Mouse (Mus musculus) neural tube, embryonic 14.5 days (tissue): ENCODE measurements around the gene E2f6. TPM values are rescaled to one million over a fixed set of nuclear protein-coding genes. Genes with fewer than 3 reads are reported as not detected.

Experiments
- ATAC-seq: fragments of 200-750 bp; cut with Nextera tagmentation; 2 replicates; pipeline ENCODE4 v1.8.0; 2017; ENCODE audit warnings: low read depth, mild to moderate bottlenecking, moderate TSS enrichment, moderate library complexity
- H3K27ac ChIP-seq: fragments of 300-500 bp; sonication (generic); 2 replicates; pipeline ENCODE4 v1.5.1; 2014; ENCODE audit warnings: low read depth, mild to moderate bottlenecking, control low read depth, low read length, moderate library complexity, mixed read lengths
- H3K27me3 ChIP-seq: fragments of 300-500 bp; sonication (generic); 2 replicates; pipeline ENCODE4 v1.6.1; 2014; ENCODE audit warnings: low read length; ENCODE audit not compliant: control insufficient read depth, insufficient read depth
- H3K36me3 ChIP-seq: fragments of 300-500 bp; sonication (generic); 2 replicates; pipeline ENCODE4 v1.6.1; 2014; ENCODE audit warnings: low read length, mixed read lengths; ENCODE audit not compliant: control insufficient read depth, insufficient read depth
- H3K4me1 ChIP-seq: fragments of 300-500 bp; sonication (generic); 2 replicates; pipeline ENCODE4 v1.6.1; 2014; ENCODE audit warnings: low read length; ENCODE audit not compliant: control insufficient read depth, insufficient read depth
- H3K4me2 ChIP-seq: fragments of 300-500 bp; sonication (generic); 2 replicates; pipeline ENCODE4 v1.6.1; 2014; ENCODE audit warnings: mild to moderate bottlenecking, low read depth, low read length, control low read depth
- H3K4me3 ChIP-seq: fragments of 300-500 bp; sonication (generic); 2 replicates; pipeline ENCODE4 v1.5.1; 2014; ENCODE audit warnings: low read depth, low read length, control low read depth, mixed read lengths
- H3K9ac ChIP-seq: fragments of 300-500 bp; sonication (generic); replicated peaks from 2 replicates; pipeline ENCODE4 v1.6.1; 2014; ENCODE audit warnings: low read depth, mild to moderate bottlenecking, control low read depth, low read length, mixed read lengths
- H3K9me3 ChIP-seq: fragments of 300-500 bp; sonication (generic); 2 replicates; pipeline ENCODE4 v1.6.1; 2016; ENCODE audit warnings: low read length; ENCODE audit not compliant: control insufficient read depth
- WGBS: fragments of 180-500 bp; shearing (Covaris S2); extraction: QIAGEN DNeasy Blood & Tissue Kit; methylation state at CpG from one replicate; pipeline ENCODE4 v1.1.7; 2014; 5-methylcytosine and 5-hydroxymethylcytosine counted together
- polyA plus RNA-seq: library from polyadenylated mRNA; unstranded; fragments of >200 nt; fragmentation: Nextera tagmentation; extraction: Ambion mirVana; gene quantifications from 2 replicates; pipeline ENCODE4 v1.2.1, GENCODE M21; 2014

E2f6 gene
- 28.7 and 32.9 TPM in 2 replicates for polyA plus RNA-seq

DNA sequence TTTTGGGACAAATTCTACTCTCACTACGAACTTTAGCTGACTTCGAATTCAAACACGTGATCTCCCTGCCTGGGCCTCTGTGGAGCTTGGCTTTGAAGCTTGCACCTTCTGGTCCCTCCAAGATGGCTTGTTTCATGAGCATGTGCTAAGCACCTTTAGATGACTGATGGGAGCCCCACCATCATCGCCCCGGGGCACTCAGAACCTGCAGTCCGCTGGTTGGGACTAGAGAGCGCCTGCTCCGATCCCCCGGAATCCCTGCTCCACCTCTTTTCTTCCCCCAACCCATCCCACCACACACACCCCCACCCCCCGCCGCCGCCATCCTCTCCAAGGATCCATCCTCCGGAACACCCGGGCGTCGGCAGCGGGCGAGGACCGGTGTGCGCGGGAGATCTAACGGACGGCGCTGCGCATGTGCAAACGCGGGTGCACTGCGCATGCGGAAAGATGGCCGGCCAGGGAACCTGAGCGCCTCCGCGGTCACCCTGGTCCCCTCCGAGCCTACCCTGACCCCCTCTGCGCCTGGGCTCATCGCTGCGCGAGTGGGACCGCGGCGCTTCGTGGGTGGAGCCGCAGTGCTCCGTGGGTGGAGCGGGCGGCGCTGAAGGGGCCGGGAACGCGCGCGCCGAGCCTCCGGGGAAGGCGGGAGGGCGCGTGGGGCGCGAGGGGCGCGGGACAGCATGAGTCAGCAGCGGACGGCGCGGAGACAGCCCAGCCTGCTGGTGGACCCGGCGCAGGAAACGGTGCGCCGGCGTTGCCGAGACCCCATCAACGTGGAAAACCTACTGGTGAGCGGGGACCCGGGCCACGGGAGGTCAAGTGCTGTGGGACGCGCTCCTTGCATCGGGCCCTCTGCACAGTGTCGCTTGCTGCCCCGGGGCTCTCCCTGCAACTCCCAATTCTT is at the start of gene E2f6:
TSS of gene E2f6 (plus strand) at position 439 of the 907 bp plus-strand sequence.
- Histone ChIP-seq H3K9me3 (no peaks in the 10 kb centered on the region), H3K4me3 (peak within 1 kb of the TSS; percentile 74), H3K4me1 (peaks cover 6% of the 10 kb centered on the region; the same call in 1 of the 2 replicates), H3K27me3 (no peaks in the 10 kb centered on the region; the same call in 1 of the 2 replicates), H3K4me2 (peak within 1 kb of the TSS; percentile 64), H3K36me3 (no peaks in the 10 kb centered on the region), H3K9ac (peak within 1 kb of the TSS; percentile 75), H3K27ac (peak within 1 kb of the TSS; percentile 22)
- peak; percentile 89 for ATAC-seq
- WGBS, result 9% methylated on average over 54 of the region's 81 CpGs

DNA sequence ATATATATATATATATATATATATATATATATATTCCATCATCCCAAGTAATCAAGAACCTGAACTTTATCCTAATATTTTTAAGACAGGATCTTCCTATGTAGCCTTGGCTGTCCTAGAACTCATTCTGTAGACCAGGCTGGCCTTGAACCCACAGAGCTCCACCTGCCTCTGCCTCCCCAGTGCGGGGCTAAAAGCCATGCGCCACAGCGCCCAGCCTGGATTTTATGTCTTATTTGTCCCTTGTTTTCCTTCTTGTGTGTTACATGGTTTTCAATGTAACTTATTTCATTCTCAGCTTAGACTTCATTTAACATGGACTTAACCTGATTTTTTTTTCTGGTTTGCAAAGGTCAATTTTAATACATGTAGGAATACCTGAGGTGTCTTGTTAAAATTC is 49.3 kb upstream of the E2f6 start:
- Histone ChIP-seq H3K27me3 (no peaks in the 10 kb centered on the region), H3K9me3 (no peaks in the 10 kb centered on the region), H3K9ac (no peak overlapping the region), H3K4me1 (no peaks in the 10 kb centered on the region), H3K4me2 (no peak overlapping the region), H3K36me3 (no peaks in the 10 kb centered on the region), H3K4me3 (no peak overlapping the region), H3K27ac (no peak overlapping the region)
- ATAC-seq, result no peak
- 96% methylated on average over 3 of the region's 3 CpGs for WGBS

DNA sequence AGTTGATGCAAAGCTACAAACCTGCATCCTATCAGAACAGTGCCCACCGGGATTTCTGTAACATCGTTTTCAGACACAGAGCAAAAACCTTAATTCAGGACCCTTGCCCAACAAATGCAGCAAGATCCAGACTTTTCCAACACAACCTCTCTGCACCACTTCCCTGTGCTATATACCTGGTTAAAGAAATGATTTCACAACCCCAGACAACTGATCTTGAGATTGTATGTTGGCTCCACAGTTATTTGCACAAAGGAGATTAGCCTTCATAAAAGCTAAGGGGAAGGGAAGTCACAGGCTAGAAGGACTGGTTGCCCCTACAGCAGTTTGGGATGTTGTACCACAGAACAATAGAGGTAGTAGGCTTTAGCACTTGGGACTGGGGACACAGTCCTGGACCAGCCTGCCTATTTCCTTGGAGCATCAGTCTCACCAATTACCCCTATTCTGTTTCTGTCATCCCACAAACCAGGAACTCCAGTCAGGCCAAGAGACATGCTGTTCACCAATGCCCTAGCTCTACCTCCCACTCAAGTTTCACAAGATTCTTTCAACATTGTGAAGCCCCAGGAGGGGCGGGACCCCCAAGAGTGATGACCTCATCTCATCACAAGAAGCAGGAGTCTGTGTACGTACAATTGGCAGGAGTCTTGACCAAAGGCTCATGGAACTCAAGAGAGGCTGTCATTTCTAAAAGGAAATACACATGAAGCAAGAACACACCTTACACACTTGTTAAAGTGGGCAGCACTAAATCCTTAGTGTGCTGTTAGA is 46.9 kb upstream of the E2f6 start:
- H3K4me2 ChIP-seq, result no peak overlapping the region
- H3K36me3 ChIP-seq, result no peaks in the 10 kb centered on the region
- ATAC-seq, result no peak
- H3K27me3 ChIP-seq, result no peaks in the 10 kb centered on the region
- H3K4me1 ChIP-seq, result no peaks in the 10 kb centered on the region
- H3K4me3 ChIP-seq, result no peak overlapping the region
- H3K9ac ChIP-seq, result no peak overlapping the region
- no peaks in the 10 kb centered on the region for H3K9me3 ChIP-seq
- 87% methylated on average over 4 of the region's 4 CpGs for WGBS
- H3K27ac ChIP-seq, result no peak overlapping the region

DNA sequence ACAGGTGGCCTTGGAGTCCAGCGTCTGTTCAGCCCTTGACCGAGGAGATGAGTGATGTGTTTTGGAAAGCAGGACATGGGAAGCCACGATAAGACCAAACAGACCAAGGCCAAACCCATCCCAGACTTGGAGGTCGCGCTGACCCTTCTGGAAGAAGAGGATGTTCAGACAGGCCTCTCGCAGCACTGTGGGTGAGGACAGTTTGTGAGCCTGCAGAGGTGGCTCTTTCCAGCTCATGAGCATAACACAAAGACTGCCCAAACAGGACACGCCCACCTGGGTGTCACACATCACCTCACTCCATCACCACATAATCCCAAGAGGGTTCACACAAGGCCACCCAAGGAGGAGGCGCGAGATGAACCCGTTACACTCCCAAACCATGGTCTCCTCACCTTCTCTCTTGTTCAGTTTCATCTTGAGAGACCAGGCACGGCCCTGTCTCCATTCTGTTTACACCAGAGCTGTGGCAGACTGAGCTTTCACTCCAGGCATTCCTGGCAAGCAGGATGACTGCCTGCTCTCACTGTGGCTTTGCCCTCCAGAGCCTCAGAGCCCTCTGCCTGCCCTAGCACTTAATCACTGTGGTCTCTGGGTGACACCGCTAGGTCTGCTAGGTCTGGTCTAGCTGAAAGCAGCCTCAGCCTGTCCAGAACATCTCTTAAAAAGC is 45.9 kb upstream of the E2f6 start:
- WGBS, result 81% methylated on average over 12 of the region's 12 CpGs
- Histone ChIP-seq H3K9me3 (no peaks in the 10 kb centered on the region), H3K4me2 (no peak overlapping the region), H3K4me1 (no peaks in the 10 kb centered on the region), H3K4me3 (no peak overlapping the region), H3K27ac (no peak overlapping the region), H3K36me3 (no peaks in the 10 kb centered on the region), H3K27me3 (no peaks in the 10 kb centered on the region), H3K9ac (no peak overlapping the region)
- ATAC-seq, result no peak

DNA sequence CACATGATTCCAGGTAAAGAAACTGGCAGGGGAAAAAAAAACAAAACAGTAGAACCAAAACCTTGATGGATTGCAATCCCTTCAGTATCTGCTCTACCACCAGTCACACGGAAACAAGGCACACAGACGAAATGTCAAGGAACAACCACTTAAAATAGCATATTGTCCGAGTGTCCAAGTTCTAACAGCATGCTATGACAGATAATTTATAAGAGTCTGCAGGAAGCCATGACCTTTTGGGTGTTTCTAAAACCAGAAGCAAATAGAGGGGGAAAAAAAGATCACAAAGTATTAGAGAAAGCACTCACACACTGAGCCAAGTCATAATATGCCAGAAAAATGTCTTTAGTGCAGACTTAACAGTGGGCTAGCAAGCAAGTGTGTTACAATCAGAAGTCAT is 42.5 kb upstream of the E2f6 start:
- Histone ChIP-seq H3K27ac (no peak overlapping the region), H3K27me3 (no peaks in the 10 kb centered on the region), H3K4me1 (no peaks in the 10 kb centered on the region), H3K4me3 (no peak overlapping the region), H3K9me3 (no peaks in the 10 kb centered on the region), H3K9ac (no peak overlapping the region), H3K36me3 (no peaks in the 10 kb centered on the region), H3K4me2 (no peak overlapping the region)
- no peak for ATAC-seq
- 52% methylated on average over 3 of the region's 3 CpGs for WGBS

DNA sequence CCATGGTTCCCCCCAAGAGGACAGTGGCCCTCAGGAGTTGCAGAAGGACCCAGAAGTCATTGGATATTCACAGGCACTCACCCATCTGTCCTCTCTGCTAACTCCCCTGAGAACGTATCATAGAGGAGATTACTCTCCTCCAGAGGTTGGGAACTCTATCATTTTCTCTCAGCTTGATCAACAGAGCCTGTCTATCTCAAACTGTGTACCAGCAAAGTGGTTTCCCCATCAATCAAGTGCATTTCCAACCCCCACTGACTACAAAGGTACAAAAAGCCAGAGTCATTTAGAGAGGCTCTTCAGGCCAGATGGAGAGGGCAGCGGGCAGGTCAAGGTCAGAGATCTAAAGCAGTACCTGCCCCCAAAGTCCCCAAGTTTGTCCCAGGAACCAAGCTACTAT is 42.1 kb upstream of the E2f6 start:
- no peaks in the 10 kb centered on the region for H3K4me1 ChIP-seq
- H3K36me3 ChIP-seq, result no peaks in the 10 kb centered on the region
- no peaks in the 10 kb centered on the region for H3K9me3 ChIP-seq
- no peak for ATAC-seq
- H3K4me3 ChIP-seq, result no peak overlapping the region
- no peak overlapping the region for H3K4me2 ChIP-seq
- 66% methylated on average over 2 of the region's 2 CpGs for WGBS
- H3K27ac ChIP-seq, result no peak overlapping the region
- no peaks in the 10 kb centered on the region for H3K27me3 ChIP-seq
- H3K9ac ChIP-seq, result no peak overlapping the region

DNA sequence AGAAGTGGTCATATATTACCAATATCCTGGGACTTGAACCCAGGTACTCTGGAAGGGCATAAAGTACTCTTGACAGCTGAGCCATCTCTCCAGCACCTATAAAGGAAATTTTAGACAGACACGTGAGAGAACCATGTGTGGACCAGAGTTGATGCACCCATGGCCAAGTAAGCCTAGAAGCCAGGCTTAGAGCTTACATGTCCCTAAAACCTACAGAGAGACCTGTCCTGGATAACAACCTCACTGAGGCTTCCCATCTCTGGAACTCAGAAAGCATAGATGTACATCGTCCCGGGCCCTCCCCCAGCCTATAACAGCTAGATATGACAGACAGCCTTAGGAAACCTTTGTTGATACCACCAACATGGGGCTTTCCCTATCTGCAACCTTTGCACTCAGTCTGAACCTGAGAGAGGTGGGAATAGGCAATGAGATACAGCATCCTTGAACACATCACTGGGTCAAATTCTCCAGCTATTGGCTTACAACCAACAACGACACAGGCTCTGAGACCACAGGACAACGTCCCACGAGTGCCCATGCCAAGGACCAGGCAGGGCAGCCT is 41.1 kb upstream of the E2f6 start:
- Histone ChIP-seq H3K9ac (no peak overlapping the region), H3K36me3 (no peaks in the 10 kb centered on the region), H3K9me3 (no peaks in the 10 kb centered on the region), H3K4me2 (no peak overlapping the region), H3K4me3 (no peak overlapping the region), H3K27me3 (no peaks in the 10 kb centered on the region), H3K4me1 (no peaks in the 10 kb centered on the region), H3K27ac (no peak overlapping the region)
- ATAC-seq, result no peak
- 98% methylated on average over 6 of the region's 6 CpGs for WGBS

DNA sequence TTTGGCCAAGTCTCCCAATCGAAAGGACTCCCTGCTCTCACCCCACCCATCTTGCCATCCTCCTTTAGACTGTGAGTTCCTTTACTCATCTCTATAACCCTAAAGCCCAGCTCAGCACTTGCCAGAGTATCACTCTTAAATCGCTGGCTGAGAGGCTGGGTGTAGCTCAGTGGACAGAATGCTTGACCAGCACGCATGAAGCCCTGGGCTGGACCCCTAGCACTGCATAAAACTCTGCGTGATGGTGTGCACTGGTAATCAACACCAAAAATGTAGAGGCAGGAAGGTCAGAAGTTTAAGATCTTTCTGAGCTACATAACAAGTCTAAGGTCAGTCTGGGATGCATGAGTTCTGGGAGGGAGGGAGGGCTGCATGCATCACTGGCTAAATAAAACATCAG is 36.2 kb upstream of the E2f6 start:
- Histone ChIP-seq H3K9me3 (no peaks in the 10 kb centered on the region), H3K27me3 (no peaks in the 10 kb centered on the region), H3K4me2 (no peak overlapping the region), H3K4me3 (no peak overlapping the region), H3K27ac (no peak overlapping the region), H3K36me3 (no peaks in the 10 kb centered on the region), H3K4me1 (no peaks in the 10 kb centered on the region), H3K9ac (no peak overlapping the region)
- peak; percentile 17; the same call in 1 of the 2 replicates for ATAC-seq
- 91% methylated on average over 4 of the region's 4 CpGs for WGBS
